Mouse (Mus musculus): ENCODE data around the gene Pstpip1. TPM values are rescaled to one million over a fixed set of nuclear protein-coding genes. Genes with fewer than 3 reads are reported as not detected.
A peak's percentile ranks its signal among the peaks of the same experiment; 100 is the strongest.

Gene Pstpip1
- polyA plus RNA-seq, 1 experiment from 2014 or later = 3.2 TPM

DNA sequence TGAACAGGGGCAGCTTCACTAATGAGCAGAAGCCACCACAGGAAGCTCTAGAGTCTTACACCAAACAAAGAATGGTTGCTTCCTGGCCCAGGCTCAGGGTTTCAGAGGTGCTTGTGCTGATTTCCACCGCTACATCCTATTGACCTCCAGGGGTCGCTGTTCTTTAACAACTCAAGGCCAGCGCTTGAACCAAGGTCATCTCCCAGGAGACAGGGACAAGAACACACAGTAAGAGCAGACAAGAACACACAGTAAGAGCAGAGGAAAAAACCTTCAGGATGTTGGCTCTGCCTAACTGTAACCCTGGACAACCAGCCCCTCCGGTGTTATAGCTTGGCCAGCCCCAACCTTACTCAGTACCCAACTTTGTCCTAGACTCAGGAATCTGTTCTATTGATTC is 14.5 kb upstream of the Pstpip1 start:
- H3K4me1 ChIP-seq = peaks cover 20% of the 10 kb centered on the region
- H3K4me2 ChIP-seq = no peak overlapping the region
- WGBS (ENCODE audit: insufficient replicate concordance) = 3% methylated on average over 4 of the region's 4 CpGs
- H3K9me3 ChIP-seq (replicated peaks) = no peaks in the 10 kb centered on the region
- no peaks in the 10 kb centered on the region for H3K27me3 ChIP-seq (replicated peaks)
- no peak overlapping the region for H3K9ac ChIP-seq
- ATAC-seq = peak; percentile 40; the same call in 1 of the 2 replicates
- H3K4me3 ChIP-seq = no peak overlapping the region
- no peaks in the 10 kb centered on the region for H3K36me3 ChIP-seq
- H3K27ac ChIP-seq = peak overlapping the region; percentile 58

GRCm38 (mm10) chr9:56075901-56076620 is 13.7 kb upstream of the Pstpip1 start:
- H3K4me1 ChIP-seq = peaks cover 20% of the 10 kb centered on the region
- H3K36me3 ChIP-seq = no peaks in the 10 kb centered on the region
- H3K27me3 ChIP-seq (replicated peaks) = no peaks in the 10 kb centered on the region
- no peaks in the 10 kb centered on the region for H3K9me3 ChIP-seq (replicated peaks)
- H3K9ac ChIP-seq = no peak overlapping the region
- H3K4me3 ChIP-seq = no peak overlapping the region
- 27% methylated on average over 7 of the region's 7 CpGs for WGBS (ENCODE audit: insufficient replicate concordance)
- H3K27ac ChIP-seq = peak overlapping the region; percentile 58
- ATAC-seq = no peak
- H3K4me2 ChIP-seq = no peak overlapping the region

DNA sequence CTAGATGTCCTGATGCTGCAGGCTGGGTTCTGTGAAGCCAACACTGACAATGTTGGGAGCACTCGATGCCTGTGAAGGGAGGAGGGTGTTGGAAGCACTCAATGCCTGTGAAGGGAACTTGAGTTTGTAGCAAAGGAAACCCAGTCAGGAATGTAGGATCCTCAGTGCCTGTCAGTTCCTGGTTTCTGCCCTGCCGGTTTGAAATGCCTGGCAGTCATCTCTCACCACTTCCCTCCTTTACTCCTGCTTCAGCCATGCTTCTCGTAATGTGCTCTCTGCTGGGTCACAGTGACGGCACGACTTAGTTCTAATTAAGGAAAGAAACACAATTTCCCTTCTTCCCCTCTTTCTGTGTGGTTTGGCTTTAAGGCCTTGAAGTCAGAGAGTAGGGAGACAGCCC is 10.2 kb upstream of the Pstpip1 start:
- Histone ChIP-seq H3K36me3 (no peaks in the 10 kb centered on the region), H3K4me3 (no peak overlapping the region), H3K27me3 (replicated peaks) (no peaks in the 10 kb centered on the region), H3K4me1 (peaks cover 13% of the 10 kb centered on the region), H3K4me2 (no peak overlapping the region), H3K9me3 (replicated peaks) (no peaks in the 10 kb centered on the region), H3K9ac (no peak overlapping the region), H3K27ac (no peak overlapping the region)
- no peak for ATAC-seq
- 43% methylated on average over 5 of the region's 5 CpGs for WGBS (ENCODE audit: insufficient replicate concordance)

GRCm38 (mm10) chr9:56086524-56086923 is 3.2 kb upstream of the Pstpip1 start:
- H3K9me3 ChIP-seq (replicated peaks) = no peaks in the 10 kb centered on the region
- no peak overlapping the region for H3K9ac ChIP-seq
- 71% methylated on average over 5 of the region's 5 CpGs for WGBS (ENCODE audit: insufficient replicate concordance)
- no peaks in the 10 kb centered on the region for H3K27me3 ChIP-seq (replicated peaks)
- no peak overlapping the region for H3K27ac ChIP-seq
- H3K4me1 ChIP-seq = peaks cover 15% of the 10 kb centered on the region
- no peak overlapping the region for H3K4me3 ChIP-seq
- no peaks in the 10 kb centered on the region for H3K36me3 ChIP-seq
- no peak overlapping the region for H3K4me2 ChIP-seq
- no peak for ATAC-seq

DNA sequence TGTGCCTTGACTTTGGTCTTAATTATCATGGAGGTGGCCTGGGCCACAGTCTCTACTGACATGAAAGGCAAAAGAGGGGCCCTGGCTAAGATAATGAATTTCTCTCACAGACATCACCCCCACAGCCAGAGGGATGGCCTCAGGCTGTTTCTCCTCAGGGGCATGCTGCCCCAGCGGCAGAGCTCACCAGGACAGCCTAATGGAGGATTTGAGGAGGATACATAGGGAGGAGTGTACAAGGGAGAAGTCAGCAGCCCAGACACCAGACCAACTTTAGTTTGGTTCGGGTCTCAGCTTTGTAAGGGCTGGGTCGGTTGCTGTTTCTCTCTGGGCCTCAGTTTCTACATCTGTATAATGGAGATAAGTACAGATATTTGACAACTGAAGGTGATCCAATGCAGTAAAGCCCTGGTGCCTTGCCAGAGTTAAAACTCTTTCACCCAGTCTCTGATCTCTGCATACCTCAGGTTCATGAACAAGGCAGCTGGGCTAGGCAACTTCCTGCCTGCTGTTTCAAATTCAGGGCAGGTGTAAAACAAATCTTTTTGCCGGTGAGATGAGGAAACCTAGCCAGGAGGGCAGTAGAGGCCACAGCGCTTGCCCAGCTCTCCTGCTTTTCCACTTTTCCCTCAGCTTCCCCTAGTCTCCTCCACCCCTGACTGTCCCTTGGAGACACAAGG is 924 bp downstream of the Pstpip1 start:
- ATAC-seq = no peak
- WGBS (ENCODE audit: insufficient replicate concordance) = 36% methylated on average over 5 of the region's 5 CpGs
- H3K27ac ChIP-seq = no peak overlapping the region; the same call in 1 of the 2 replicates
- H3K4me2 ChIP-seq = peak overlapping the region; percentile 35
- H3K9me3 ChIP-seq (replicated peaks) = no peaks in the 10 kb centered on the region
- peak overlapping the region; percentile 31 for H3K4me3 ChIP-seq
- no peaks in the 10 kb centered on the region for H3K27me3 ChIP-seq (replicated peaks)
- H3K4me1 ChIP-seq = peaks cover 15% of the 10 kb centered on the region
- H3K9ac ChIP-seq = no peak overlapping the region
- H3K36me3 ChIP-seq = no peaks in the 10 kb centered on the region

DNA sequence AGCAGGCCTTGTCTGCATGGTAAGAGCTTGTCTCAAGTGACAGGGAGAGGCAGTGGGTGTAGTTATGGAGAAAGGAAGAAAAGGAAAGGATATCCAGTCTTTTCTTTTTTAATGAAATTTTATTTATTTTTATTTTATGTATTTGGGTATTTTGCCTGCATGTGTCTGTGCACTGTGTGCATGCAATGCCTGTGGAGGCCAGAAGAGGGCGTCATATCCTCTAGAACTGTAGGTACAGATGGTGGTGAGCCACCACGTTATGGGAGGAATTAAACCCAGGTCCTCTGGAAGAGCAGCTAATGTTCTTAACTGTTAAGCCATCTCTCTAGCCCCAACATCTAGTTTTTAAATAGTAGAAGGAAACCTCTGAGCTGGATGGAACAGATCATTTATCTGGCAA is 2.3 kb downstream of the Pstpip1 start:
- Histone ChIP-seq H3K36me3 (no peaks in the 10 kb centered on the region), H3K9me3 (replicated peaks) (no peaks in the 10 kb centered on the region), H3K27ac (no peak overlapping the region), H3K27me3 (replicated peaks) (no peaks in the 10 kb centered on the region), H3K9ac (no peak overlapping the region), H3K4me1 (peaks cover 15% of the 10 kb centered on the region), H3K4me2 (peak overlapping the region; percentile 35; the same call in 1 of the 2 replicates), H3K4me3 (no peak overlapping the region)
- 23% methylated on average over 2 of the region's 2 CpGs for WGBS (ENCODE audit: insufficient replicate concordance)
- ATAC-seq = no peak

GRCm38 (mm10) chr9:56097584-56098298 is 8.0 kb downstream of the Pstpip1 start:
- H3K36me3 ChIP-seq = no peaks in the 10 kb centered on the region
- no peaks in the 10 kb centered on the region for H3K27me3 ChIP-seq (replicated peaks)
- H3K27ac ChIP-seq = no peak overlapping the region
- no peaks in the 10 kb centered on the region for H3K9me3 ChIP-seq (replicated peaks)
- no peak for ATAC-seq
- H3K4me1 ChIP-seq = no peaks in the 10 kb centered on the region
- H3K9ac ChIP-seq = no peak overlapping the region
- H3K4me2 ChIP-seq = no peak overlapping the region
- 26% methylated on average over 4 of the region's 4 CpGs for WGBS (ENCODE audit: insufficient replicate concordance)
- H3K4me3 ChIP-seq = no peak overlapping the region

GRCm38 (mm10) chr9:56100041-56100522 is 10.3 kb downstream of the Pstpip1 start:
- WGBS (ENCODE audit: insufficient replicate concordance) = 45% methylated on average over 7 of the region's 7 CpGs
- no peaks in the 10 kb centered on the region for H3K9me3 ChIP-seq (replicated peaks)
- no peak overlapping the region for H3K4me3 ChIP-seq
- no peak for ATAC-seq
- H3K4me2 ChIP-seq = no peak overlapping the region
- H3K9ac ChIP-seq = no peak overlapping the region
- no peaks in the 10 kb centered on the region for H3K27me3 ChIP-seq (replicated peaks)
- H3K4me1 ChIP-seq = no peaks in the 10 kb centered on the region
- H3K36me3 ChIP-seq = no peaks in the 10 kb centered on the region
- H3K27ac ChIP-seq = no peak overlapping the region

DNA sequence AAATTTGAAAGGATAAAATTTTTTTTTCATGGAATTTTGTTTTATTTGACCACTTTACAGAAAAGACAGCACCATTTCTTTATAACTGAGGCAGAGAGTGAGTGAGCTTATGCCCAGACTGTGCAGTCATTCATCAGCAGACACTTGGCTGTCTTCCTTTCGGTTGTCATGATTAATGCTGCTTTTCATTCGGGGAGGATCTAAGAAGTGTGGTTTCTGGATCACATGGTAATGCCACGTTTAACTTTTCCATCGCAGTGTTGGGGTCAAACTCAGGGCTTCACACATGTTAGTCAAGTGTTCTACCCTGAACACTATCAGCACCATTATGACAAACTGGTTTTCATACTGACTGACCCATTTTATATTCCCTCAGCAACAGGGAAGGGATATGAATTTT is 11.3 kb downstream of the Pstpip1 start:
- Histone ChIP-seq H3K27ac (no peak overlapping the region), H3K9me3 (replicated peaks) (no peaks in the 10 kb centered on the region), H3K4me3 (no peak overlapping the region), H3K27me3 (replicated peaks) (no peaks in the 10 kb centered on the region), H3K4me2 (no peak overlapping the region), H3K36me3 (no peaks in the 10 kb centered on the region), H3K4me1 (no peaks in the 10 kb centered on the region), H3K9ac (no peak overlapping the region)
- 23% methylated on average over 4 of the region's 4 CpGs for WGBS (ENCODE audit: insufficient replicate concordance)
- no peak for ATAC-seq

DNA sequence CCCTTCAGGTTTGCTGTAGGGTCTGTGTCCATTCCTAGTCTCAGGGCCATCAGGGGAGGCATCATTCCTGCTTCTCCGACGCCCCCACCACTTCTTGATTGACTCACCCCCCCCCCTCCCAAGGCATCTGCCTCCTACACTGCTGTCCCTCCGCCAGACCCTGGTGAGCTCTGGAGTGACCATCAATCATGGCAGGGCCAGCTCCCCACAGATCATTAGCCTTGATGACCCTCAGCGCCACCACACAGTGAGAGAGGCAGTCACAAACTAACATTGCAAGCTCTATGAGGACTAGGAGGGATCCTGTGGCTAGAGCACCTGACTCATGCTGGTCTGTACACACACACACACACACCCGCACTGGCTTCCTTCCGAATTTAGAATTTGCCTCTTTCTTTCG is 15.2 kb downstream of the Pstpip1 start:
- no peak overlapping the region for H3K9ac ChIP-seq
- 49% methylated on average over 7 of the region's 7 CpGs for WGBS (ENCODE audit: insufficient replicate concordance)
- H3K4me1 ChIP-seq = peaks cover 15% of the 10 kb centered on the region; the same call in 1 of the 2 replicates
- no peak overlapping the region for H3K4me3 ChIP-seq
- no peaks in the 10 kb centered on the region for H3K36me3 ChIP-seq
- no peak for ATAC-seq
- no peaks in the 10 kb centered on the region for H3K27me3 ChIP-seq (replicated peaks)
- no peak overlapping the region for H3K27ac ChIP-seq
- H3K9me3 ChIP-seq (replicated peaks) = no peaks in the 10 kb centered on the region
- no peak overlapping the region for H3K4me2 ChIP-seq

DNA sequence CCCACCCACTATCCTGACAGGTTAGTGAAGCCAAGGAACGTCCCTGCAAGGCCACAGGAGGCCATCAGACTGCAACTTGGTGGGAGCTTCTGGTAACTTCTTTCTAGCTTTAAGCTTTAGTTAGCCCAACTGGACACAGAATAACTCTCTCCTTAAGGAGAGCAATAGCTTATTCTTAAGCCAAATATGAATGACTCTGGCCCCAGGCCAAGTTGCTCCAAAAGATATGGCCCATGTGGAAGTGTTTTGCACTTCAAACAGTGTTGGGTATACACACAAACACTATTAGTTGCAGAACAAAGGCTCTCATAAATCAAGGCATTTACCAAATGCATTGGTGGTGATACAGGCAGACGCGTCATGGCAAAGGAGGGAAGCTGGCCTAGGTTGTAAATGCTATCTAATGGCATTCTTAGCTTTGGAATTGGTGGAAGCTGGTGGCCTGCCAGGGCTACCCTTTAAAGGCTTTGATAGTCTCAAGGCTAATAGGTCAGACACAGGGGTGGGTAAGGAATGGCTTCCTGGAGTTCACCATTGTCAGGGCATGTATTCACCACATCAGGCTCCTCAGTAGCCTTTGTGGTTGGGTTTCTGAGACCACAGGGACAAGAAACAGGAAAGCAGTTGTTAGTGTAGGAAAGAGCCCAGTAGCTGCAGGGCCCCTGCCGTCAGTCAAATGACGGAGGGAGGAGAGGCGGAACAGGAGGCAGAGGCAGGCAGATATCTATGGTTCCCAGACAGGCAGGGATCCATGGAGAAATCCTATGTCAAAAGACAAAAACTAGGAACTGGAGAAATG is 16.7 kb downstream of the Pstpip1 start:
- Histone ChIP-seq H3K36me3 (no peaks in the 10 kb centered on the region), H3K4me1 (peaks cover 15% of the 10 kb centered on the region; the same call in 1 of the 2 replicates), H3K4me2 (no peak overlapping the region), H3K27me3 (replicated peaks) (no peaks in the 10 kb centered on the region), H3K9me3 (replicated peaks) (no peaks in the 10 kb centered on the region), H3K4me3 (no peak overlapping the region), H3K27ac (no peak overlapping the region), H3K9ac (no peak overlapping the region)
- no peak for ATAC-seq
- WGBS (ENCODE audit: insufficient replicate concordance) = 50% methylated on average over 6 of the region's 6 CpGs

Measured in liver, embryonic 12.5 days (tissue).